Mouse (Mus musculus): ENCODE measurements around the gene Rpl36. TPM values are rescaled to one million over a fixed set of nuclear protein-coding genes. Genes with fewer than 3 reads are reported as not detected.

Rpl36 gene
- total RNA-seq (2015): 1,504 and 1,580 TPM in 2 replicates
- 2,239 and 2,669 TPM in 2 replicates for total RNA-seq (2017)

DNA sequence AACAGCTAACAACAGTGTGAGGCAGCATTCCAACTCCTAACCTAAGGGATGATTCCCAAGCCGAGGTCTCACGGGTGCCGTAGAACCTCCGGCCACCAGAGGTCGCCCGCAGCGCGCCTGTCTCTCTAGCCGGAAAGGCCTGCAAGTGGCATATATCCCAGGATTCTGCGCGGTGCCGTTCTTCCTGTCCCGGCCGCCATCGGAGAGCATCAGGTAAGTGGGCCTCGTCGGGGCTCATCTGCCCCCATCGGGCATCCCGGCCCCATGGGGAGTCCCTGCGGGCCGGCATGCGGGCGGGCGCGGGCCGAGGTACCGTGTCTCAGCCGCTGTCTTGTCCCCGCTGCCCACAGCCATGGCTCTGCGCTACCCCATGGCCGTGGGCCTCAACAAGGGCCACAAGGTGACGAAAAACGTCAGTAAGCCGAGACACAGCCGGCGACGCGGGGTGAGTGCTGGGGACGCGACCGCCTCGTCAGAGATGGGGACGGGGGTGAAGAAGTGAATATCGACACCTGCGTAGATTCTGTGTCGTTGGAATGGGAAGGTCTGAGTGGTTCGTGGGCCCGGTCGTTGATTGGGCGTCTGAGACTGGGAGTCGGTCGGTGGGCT is at the start of gene Rpl36:
Rpl36 (plus strand) TSS at position 181 of the 609 bp plus-strand sequence.
- peak; percentile 54 for ATAC-seq (replicated peaks; ENCODE audit: poor library complexity)

DNA sequence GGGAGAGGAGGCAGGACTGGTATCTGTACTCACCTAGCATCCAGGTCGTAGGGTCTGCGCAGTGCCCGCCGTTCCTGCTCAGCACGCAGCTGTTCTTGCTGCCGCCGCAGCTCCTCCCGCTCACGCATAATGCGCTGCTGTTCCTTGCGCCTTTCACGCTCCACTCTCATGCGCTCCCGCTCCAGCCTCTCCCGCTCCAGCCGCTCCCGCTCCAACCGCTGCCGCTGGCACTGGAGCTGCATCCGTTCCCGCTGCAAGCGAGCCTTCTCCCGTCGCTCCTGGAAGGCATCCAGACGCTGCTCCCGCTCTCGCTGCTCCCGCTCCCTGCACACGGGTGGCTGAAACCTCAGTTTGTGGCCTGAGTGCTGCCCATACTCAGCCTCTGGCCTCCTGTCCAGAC is 46.9 kb upstream of the Rpl36 start:
- ATAC-seq (replicated peaks; ENCODE audit: poor library complexity): no peak

DNA sequence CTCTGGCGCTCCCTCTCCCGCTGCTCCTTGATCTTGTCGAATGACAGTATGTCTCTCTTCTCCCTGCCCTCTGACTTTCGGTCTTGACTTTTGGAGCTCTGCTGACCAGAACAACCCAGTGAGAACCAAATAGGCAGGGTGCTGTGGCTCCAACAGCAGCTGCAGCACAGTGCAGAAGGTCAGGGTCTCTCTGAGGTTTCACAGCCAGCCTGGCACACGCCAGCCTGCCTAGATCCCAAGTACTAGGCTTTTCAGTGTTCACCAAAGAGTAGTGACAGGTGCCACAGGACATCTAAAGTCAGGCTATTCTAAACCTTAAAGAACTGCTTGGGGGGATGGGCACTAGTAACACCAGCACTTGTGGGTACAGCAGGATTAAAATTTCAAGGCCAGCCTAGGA is 46.3 kb upstream of the Rpl36 start:
- ATAC-seq (replicated peaks; ENCODE audit: poor library complexity): no peak

DNA sequence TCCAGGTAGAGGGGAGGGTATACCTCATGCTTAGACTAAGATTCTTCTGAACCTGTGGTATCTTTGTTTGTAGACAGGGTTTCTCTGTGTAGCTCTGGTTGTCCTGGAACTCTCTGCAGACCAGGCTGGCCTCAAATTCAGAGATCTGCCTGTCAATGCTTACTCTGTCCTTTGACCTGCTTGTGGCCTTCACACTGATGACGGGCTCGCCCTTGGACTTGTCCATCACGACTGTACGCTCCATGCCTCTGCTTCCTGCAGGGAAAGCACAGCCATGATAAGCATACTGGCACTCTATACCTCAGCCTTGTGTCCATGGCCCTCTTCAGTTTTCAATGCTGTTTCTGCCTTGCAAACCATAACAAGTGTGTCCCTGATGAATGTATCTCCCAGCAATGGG is 45.8 kb upstream of the Rpl36 start:
- no peak for ATAC-seq (replicated peaks; ENCODE audit: poor library complexity)

GRCm38 (mm10) chr17:56570287-56570686 is 42.9 kb upstream of the Rpl36 start:
- no peak for ATAC-seq (replicated peaks; ENCODE audit: poor library complexity)

- no peak for ATAC-seq (replicated peaks; ENCODE audit: poor library complexity)
Measured at GRCm38 (mm10) chr17:56572154-56572553, 41.1 kb upstream of the Rpl36 start.

DNA sequence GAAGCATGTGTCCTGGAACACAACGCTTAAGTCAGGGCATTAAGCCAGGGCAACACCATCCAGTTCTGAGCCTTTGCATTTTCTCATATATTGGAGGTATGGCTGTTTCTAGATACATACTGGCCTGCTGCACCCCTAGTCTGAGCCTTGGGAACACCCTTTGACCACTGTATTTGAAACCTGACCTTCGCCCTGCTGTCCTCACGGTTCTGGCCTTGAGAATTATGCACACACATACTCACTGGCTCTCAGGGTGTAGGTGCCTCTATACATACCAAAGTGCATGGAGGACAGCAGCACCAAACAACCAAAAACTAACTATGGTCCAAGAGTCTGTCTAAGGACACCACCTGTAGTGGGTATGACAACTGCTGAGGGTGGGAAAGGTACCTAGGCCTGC is 40.3 kb upstream of the Rpl36 start:
- no peak for ATAC-seq (replicated peaks; ENCODE audit: poor library complexity)

DNA sequence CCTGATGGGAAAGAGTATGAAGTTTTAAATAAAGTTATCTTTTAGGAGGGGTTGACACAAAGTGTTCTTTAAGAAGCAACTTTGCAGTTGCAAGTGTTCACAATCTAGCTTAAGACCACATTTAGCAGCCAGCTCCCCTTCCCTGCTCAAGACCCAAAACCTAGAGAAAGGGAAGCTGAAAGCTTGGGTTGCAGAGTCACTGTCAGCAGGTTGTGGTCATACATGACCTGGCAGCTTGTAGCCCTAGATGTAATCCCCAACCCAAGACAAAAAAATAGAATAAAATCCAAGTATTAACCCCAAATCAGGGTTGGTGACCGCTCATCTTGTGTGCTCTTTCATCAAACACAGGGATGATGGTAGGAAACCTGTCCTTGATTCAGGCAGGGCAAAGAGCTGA is 30.1 kb upstream of the Rpl36 start:
- ATAC-seq (replicated peaks; ENCODE audit: poor library complexity): no peak

- peak; percentile 17 for ATAC-seq (replicated peaks; ENCODE audit: poor library complexity)
Measured at GRCm38 (mm10) chr17:56583611-56584256, 29.5 kb upstream of the Rpl36 start.

DNA sequence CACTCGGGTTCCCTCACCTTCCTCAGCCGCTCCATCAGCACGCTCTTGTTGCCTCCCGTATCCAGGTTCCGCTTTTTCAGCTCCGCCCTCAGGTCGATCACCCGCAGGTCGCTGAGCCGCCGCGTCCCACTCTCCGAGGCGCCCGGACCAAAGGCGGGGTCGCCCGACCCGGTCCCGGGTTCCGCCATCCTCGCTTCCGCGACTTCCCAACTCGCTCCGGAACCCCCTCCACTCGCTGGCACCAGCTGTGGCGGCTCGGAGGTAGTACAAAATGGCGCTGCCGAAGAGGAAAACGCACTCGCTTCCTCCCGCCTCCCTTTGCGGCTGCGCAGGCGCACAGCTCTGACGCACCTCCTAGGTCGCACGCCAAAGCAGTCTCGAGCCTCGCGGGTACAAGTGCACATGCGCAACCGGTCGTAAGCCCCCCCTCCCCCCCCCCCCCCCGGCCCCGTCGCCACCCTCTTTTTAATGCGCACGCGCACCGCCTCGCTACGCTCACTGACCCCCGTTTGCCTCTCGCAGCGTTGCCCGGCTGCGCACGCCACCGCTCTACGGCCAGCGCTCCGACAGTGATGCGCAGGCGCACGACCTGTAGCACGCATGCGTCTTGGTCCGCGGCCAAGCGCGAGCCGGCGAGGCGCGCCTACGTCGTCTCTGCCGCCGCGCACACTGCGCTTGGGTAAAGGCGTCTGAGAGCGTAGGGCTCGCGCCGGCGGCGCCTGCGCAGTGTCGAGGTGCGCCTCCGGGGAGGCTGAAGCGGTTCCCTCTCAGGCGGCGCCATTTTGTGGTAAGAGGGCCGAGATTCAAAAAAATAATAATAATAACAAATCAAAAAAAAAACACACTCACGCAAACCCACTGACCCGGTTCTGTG is 28.7 kb upstream of the Rpl36 start, which contains the start of the genes Safb2 and Safb:
Safb2 (minus strand) TSS at position 329 of the 874 bp plus-strand sequence.
Safb (plus strand) TSS at position 569 of the 874 bp plus-strand sequence.
- ATAC-seq (replicated peaks; ENCODE audit: poor library complexity): peak; percentile 79

GRCm38 (mm10) chr17:56585171-56585821 is 27.9 kb upstream of the Rpl36 start:
- ATAC-seq (replicated peaks; ENCODE audit: poor library complexity): peak; percentile 19

- ATAC-seq (replicated peaks; ENCODE audit: poor library complexity): no peak
Measured at GRCm38 (mm10) chr17:56587773-56588172, 25.4 kb upstream of the Rpl36 start.

GRCm38 (mm10) chr17:56588921-56589320 is 24.3 kb upstream of the Rpl36 start:
- no peak for ATAC-seq (replicated peaks; ENCODE audit: poor library complexity)

GRCm38 (mm10) chr17:56592553-56592952 is 20.7 kb upstream of the Rpl36 start:
- no peak for ATAC-seq (replicated peaks; ENCODE audit: poor library complexity)

DNA sequence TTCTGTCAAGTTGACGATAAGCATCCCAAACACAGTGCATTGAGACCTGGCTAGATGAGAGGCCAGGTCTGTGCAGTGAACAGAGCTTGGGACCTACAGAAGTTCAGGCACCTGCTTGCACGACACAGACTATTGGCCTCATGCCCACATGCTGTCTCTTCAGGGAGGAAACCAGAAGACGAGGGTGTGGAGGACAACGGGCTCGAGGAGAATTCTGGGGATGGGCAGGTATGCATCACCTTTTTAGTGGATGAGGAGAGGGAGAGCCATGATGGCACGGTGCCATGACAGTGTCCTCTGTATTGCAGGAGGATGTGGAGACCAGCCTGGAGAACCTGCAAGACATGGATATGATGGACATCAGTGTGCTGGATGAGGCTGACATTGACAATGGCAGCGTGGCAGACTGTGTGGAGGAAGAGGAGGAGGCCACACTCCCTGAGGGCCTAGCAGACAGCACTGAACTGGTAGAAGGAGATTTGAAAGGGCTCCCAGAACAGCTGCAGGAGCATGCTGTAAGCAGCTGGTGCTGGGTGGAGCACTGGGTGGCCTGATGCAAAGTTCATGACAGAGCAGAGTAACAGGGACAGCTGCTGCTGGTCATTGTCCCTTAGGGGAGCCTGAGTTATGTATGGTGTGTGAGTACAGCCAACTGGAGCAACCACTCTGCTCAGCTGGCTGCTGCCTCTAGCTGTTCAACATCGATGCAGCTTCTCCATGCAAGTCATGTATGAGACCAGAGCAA is 19.5 kb upstream of the Rpl36 start:
- ATAC-seq (replicated peaks; ENCODE audit: poor library complexity): no peak

- ATAC-seq (replicated peaks; ENCODE audit: poor library complexity): no peak
Measured at GRCm38 (mm10) chr17:56603186-56604069, 9.8 kb upstream of the Rpl36 start.

- ATAC-seq (replicated peaks; ENCODE audit: poor library complexity): no peak
Measured at GRCm38 (mm10) chr17:56604070-56604380, 9.2 kb upstream of the Rpl36 start.

- ATAC-seq (replicated peaks; ENCODE audit: poor library complexity): no peak
Measured at GRCm38 (mm10) chr17:56604422-56604821, 8.8 kb upstream of the Rpl36 start.

- no peak for ATAC-seq (replicated peaks; ENCODE audit: poor library complexity)
Measured at GRCm38 (mm10) chr17:56605431-56605830, 7.8 kb upstream of the Rpl36 start.

All from megakaryocyte progenitor cell, adult 5-6 weeks (primary cell).